Mouse (Mus musculus) cortical plate, adult 2 months (tissue): ENCODE measurements at regions not wholly inside any gene's neighbourhood (a gene's known extent, or its start where the extent isn't known, plus 50 kb on each side); places are given as distances from the start of the nearest gene placed in this dataset.

ENCODE experiments used
- CTCF ChIP-seq: fragments of 200-500 bp; IDR thresholded peaks from 2 replicates; pipeline ENCODE4 v1.5.1; 2011; ENCODE audit warnings: mild to moderate bottlenecking, control low read depth, low read length; ENCODE audit not compliant: insufficient read depth; ENCODE audit errors: extremely low read depth
- POLR2A ChIP-seq: fragments of 200-500 bp; IDR thresholded peaks from 2 replicates; pipeline ENCODE4 v1.6.1; 2011; ENCODE audit warnings: mild to moderate bottlenecking, low read length, control low read depth; ENCODE audit not compliant: insufficient read depth; ENCODE audit errors: extremely low read depth

- TF ChIP-seq CTCF (no peak), POLR2A (no peak)
These were observed 132.8 kb upstream of the Eif4g2 start for GRCm38 (mm10) chr7:111215586-111215985.
